Mouse (Mus musculus) lung, postnatal 4 days (tissue): ENCODE results near the gene Olfr20.
A peak's percentile ranks its signal among the peaks of the same experiment; 100 is the strongest.
"Not testable (repeated sequence)": the region's sequence is repeated elsewhere in the genome, so short reads cannot be mapped to it uniquely, and the experiment has no call there.

Source experiments
- DNase-seq, 2 experiments: peaks; one replicate each; pipeline ENCODE4 v3.0.0; 2021

Gene Olfr20

GRCm38 (mm10) chr11:73350483-73350882 lies at the start of gene Olfr20:
TSS of gene Olfr20 (plus strand) at chr11:73350783.
- no peak for DNase-seq

DNA sequence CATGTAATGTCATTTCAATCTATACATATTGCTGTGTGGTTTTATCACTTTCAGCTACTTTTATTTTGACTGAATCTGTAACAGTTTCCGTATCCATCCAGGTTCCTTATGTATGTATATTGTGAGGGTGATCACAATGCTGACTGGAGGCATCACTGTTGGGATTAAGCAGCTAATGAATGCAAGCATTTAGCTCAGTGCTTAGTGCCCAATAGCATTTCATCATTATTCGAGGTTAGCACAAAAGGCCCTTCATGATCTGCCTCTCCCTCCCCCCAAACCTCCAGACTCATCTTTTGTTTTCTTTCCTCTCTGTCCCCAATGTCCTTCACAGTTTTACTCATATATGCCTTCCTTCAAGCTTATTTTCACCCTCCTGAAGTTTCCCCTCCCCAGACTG lies 47.5 kb upstream of the Olfr20 start:
- DNase-seq: no peak

- no peak for DNase-seq
Observed at GRCm38 (mm10) chr11:73315961-73316360, 34.6 kb upstream of the Olfr20 start.

DNA sequence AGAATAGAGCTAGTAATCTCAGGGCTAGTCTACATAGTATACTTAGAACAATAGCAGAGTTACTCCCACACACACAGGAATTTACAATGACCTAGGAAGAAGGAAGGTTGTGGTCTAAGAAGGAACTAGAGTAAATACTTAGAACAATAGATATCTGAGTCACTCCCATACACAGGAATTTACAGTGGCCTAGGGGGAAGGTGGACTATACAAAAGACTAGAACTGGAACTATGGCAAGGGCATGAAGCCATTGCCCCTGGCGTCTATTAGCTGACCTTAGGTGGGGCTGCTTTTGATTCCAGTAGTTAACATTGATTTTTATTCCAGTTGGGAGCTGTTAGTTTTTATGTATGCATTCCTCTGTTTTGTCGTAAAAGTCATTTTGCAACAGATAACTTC lies 32.0 kb upstream of the Olfr20 start:
- not testable (repeated sequence) for DNase-seq

GRCm38 (mm10) chr11:73321064-73321463 lies 29.5 kb upstream of the Olfr20 start:
- DNase-seq: not testable (repeated sequence)

GRCm38 (mm10) chr11:73323906-73324830 lies 26.4 kb upstream of the Olfr20 start:
- no peak for DNase-seq

DNA sequence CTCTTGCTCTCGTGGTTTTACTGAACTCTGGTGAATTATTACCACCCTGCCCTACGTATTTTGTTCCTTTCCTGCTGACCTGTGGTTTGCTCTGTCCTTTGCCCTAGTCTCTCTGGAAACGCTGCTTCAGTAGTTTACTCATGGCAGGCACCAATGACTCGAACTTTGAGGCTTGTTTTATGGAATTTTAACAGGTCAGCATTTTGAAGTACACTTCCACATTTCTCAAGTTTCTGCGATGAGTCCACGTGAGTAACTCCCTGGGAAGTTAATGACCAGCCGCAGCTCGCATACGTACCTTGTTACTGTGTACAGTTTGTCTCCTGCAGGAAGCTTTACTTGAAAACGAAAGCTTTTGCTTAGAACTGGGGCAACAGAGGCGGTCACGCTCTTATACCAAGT lies 24.1 kb upstream of the Olfr20 start:
- DNase-seq: no peak

DNA sequence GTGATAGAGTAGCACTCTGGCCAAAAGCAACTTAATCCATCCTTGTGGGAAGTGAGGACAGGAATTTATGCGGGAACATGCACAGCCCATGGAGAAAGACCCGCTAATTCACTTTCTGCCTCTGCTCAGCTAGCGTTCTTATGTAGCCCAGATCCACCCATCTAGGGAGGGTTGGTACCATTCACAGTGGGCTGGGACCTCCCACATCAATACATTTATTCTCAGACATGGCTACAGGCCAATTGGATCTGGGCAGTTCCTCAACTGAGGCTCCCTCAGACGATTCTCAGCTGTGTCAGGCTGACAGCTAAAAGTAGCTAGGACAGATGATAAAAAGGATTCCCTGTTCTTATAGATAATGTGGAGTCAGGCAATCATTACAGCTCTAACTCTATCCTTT lies 23.2 kb upstream of the Olfr20 start:
- DNase-seq: peak; percentile 5 to 19

GRCm38 (mm10) chr11:73329442-73329841 lies 21.1 kb upstream of the Olfr20 start, which contains the start of the genes Aspa, Gm49340 and Spata22:
TSS of gene Aspa (minus strand) at chr11:73329596.
TSS of gene Gm49340 (plus strand) at chr11:73329741.
TSS of gene Spata22 (plus strand) at chr11:73329741.
- DNase-seq: no peak

DNA sequence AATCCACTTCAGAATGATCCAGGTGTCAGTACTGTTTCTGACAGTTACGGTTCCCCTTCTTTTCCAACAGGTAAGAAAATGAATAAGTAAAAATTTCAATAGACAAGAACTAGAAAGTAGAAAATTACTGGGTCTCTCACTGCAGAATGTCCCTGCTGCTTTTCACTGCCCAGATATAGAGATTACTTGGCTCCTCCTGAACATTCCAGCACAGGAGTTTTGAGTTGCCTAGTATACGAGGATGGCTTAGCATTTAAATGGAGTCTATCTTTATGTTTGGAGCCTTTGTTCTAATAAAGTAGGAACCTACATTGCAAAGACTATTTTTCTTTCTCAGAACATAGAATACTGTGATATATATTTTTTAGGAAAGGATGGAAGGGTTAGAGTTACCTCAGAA lies 17.2 kb upstream of the Olfr20 start:
- no peak for DNase-seq

- no peak for DNase-seq
Observed at GRCm38 (mm10) chr11:73336919-73337318, 13.7 kb upstream of the Olfr20 start.

GRCm38 (mm10) chr11:73370946-73371345 lies 20.4 kb downstream of the Olfr20 start, which contains the start of gene Olfr376:
TSS of gene Olfr376 (plus strand) at chr11:73371246.
- no peak for DNase-seq

GRCm38 (mm10) chr11:73395374-73395773 lies 44.8 kb downstream of the Olfr20 start:
- DNase-seq: no peak

- DNase-seq: no peak
Observed at GRCm38 (mm10) chr11:73399514-73399913, 48.9 kb downstream of the Olfr20 start, which contains the start of gene Olfr1. TSS of gene Olfr1 (minus strand) at chr11:73399614.
